Mouse (Mus musculus) testis, adult 2 months (tissue): Measurements from ENCODE around the gene Fbxo28.

Experiments used
- CTCF ChIP-seq: fragments of 200-500 bp; IDR thresholded peaks from 2 replicates; pipeline ENCODE4 v1.5.1; 2012; ENCODE audit warnings: low read depth, mild to moderate bottlenecking, inconsistent platforms, low read length, moderate library complexity; ENCODE audit not compliant: control insufficient read depth, insufficient read depth, insufficient replicate concordance
- POLR2A ChIP-seq: fragments of 200-500 bp; IDR thresholded peaks from 2 replicates; pipeline ENCODE4 v1.6.1; 2012; ENCODE audit warnings: low read depth, mild to moderate bottlenecking, inconsistent platforms, low read length, moderate library complexity; ENCODE audit not compliant: control insufficient read depth

DNA sequence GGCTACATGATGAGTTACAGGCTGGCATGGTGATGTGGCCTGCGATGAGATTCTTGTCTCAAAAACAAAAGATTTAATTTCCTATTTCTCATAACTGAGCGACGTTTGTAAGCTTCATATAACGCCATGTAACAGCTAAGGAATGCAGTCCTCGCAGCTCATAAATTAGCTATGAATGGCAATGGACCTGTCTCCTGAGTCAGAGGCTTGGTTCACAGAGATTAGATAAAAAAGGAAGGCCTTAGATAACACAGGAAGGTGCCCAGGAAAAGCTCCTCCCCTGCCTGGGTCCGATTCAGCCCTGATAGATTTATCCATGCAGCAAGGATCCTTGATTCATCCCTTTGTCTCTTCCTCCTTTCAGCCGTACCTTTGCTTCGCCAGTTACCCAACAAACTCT is 30.5 kb upstream of the Fbxo28 start:
- TF ChIP-seq CTCF (no peak), POLR2A (no peak)
